Mouse (Mus musculus) left cerebral cortex, postnatal 36 days (tissue): ENCODE data around the gene Olfr694. TPM values are rescaled to one million over a fixed set of nuclear protein-coding genes. Genes with fewer than 3 reads are reported as not detected.

Source experiments
- total RNA-seq, 2 experiments: library from RNA; stranded (reverse); gene quantifications; 2 replicates each; pipeline ENCODE4 v1.2.3; 2021

The Olfr694 gene
- total RNA-seq, 2 experiments from 2014 or later = not detected

Other genes starting within 250 kb of the Olfr694 start
- gene Olfr693, start 11.2 kb downstream of the Olfr694 start, total RNA-seq = not detected
- not detected for gene Olfr695, start 24.6 kb upstream of the Olfr694 start, total RNA-seq
- gene Olfr697, start 50.6 kb upstream of the Olfr694 start, total RNA-seq = not detected
- gene Olfr698, start 63.6 kb upstream of the Olfr694 start, total RNA-seq = not detected
- gene Olfr699, start 101.4 kb upstream of the Olfr694 start, total RNA-seq = not detected
- not detected for gene Olfr700, start 117.0 kb upstream of the Olfr694 start, total RNA-seq
- not detected for gene Olfr701, start 122.3 kb upstream of the Olfr694 start, total RNA-seq
- not detected for gene Olfr702, start 142.1 kb upstream of the Olfr694 start, total RNA-seq
- not detected for gene Olfr703, start 151.5 kb upstream of the Olfr694 start, total RNA-seq
- gene Olfr704, start 171.4 kb upstream of the Olfr694 start, total RNA-seq = not detected
- gene Olfr705, start 185.1 kb upstream of the Olfr694 start, total RNA-seq = not detected
- gene Olfr706, start 196.3 kb upstream of the Olfr694 start, total RNA-seq = not detected
- gene Olfr707, start 209.4 kb upstream of the Olfr694 start, total RNA-seq = not detected
- gene Olfr1532-ps1, start 216.2 kb upstream of the Olfr694 start, total RNA-seq = not detected
- under 1 TPM in 1 of 2 experiments, not detected in 1; 0.09 TPM for gene Olfr709-ps1, start 240.4 kb upstream of the Olfr694 start, total RNA-seq